Mouse (Mus musculus) neural tube, embryonic 10.5 days (tissue): Measurements from ENCODE around the gene Mad2l1bp.

ENCODE experiments used
- DNase-seq: peaks from one replicate; pipeline ENCODE4 v3.0.0-alpha.2; 2017; ENCODE audit warnings: low spot score; ENCODE audit errors: extremely low spot score

Gene Mad2l1bp

DNA sequence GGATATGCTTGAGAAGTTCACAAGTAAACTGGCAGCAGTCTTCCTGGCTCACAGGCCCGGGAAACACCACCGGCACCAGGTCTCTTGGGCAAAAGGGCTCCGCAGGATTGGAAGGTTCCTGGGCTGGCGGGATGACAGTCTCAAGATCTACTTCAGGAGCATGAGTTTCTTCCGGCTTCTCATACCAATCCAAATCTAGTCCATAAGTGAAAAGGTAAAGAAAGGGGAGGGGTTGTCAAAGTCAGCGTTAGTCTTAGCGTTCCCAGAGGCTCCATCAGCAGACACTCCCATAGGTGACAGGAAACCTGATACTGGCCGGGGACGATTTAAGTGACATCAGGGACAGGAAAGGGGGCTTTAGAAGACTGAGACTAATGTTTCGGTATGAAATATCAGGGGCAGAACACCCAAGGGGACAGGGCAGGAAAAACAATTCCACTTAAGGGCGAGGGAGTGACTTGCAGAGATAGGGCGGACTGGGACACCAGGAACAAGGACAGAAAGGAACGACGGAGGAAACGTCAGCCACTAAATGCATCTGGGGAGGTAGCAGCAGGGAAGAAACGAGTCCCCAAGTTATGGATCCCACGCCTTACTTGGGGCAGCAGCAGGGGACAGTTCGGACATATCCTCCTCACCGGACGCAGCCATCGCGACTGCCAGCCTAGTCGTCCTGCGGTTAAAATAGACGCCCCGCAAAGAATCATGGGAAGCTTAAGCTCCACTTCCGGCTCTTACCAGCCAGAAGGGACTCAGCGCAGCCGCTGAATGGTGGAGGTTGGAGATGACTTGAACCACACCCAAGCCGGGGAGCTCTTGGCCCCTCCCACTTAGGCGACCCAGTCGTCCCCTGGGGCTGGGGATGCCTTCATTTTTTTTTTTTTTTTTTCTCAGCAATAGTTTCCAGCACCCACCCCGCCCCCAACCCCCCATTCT is at the start of gene Mad2l1bp:
Mad2l1bp (minus strand) TSS at position 707 of the 936 bp plus-strand sequence.
- peak; percentile 79 for DNase-seq

- DNase-seq: no peak
Measured at GRCm38 (mm10) chr17:46203078-46203477, 49.7 kb upstream of the Mad2l1bp start.

- peak; percentile 95 for DNase-seq
Measured at GRCm38 (mm10) chr17:46202421-46203071, 49.2 kb upstream of the Mad2l1bp start, which contains the start of the genes Polh and Xpo5. Polh (minus strand) TSS chr17:46202645. Xpo5 (plus strand) TSS chr17:46202782.

GRCm38 (mm10) chr17:46201151-46201550 is 47.8 kb upstream of the Mad2l1bp start:
- DNase-seq: no peak

GRCm38 (mm10) chr17:46188829-46189228 is 35.5 kb upstream of the Mad2l1bp start:
- DNase-seq: no peak

DNA sequence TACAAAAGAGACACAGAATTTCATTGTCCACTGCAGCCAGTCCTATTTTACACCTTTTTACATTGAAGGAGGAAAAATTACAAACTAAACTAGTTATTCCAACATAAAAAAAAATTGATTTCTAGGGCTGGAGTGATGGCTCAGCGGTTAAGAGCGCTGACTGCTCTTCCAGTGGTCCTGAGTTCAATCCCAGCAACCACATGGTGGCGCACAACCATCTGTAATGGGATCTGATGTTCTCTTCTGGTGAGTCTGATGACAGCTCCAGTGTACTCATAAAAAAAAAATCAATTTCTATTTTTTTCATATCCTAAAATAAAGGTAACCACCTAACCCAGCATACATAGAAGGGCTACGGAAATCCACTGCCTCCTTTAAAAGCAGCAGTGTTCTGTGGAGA is 28.9 kb upstream of the Mad2l1bp start:
- no peak for DNase-seq

GRCm38 (mm10) chr17:46170538-46170937 is 17.2 kb upstream of the Mad2l1bp start:
- DNase-seq: no peak

GRCm38 (mm10) chr17:46168768-46169167 is 15.4 kb upstream of the Mad2l1bp start:
- no peak for DNase-seq

GRCm38 (mm10) chr17:46168318-46168717 is 15.0 kb upstream of the Mad2l1bp start:
- no peak for DNase-seq

DNA sequence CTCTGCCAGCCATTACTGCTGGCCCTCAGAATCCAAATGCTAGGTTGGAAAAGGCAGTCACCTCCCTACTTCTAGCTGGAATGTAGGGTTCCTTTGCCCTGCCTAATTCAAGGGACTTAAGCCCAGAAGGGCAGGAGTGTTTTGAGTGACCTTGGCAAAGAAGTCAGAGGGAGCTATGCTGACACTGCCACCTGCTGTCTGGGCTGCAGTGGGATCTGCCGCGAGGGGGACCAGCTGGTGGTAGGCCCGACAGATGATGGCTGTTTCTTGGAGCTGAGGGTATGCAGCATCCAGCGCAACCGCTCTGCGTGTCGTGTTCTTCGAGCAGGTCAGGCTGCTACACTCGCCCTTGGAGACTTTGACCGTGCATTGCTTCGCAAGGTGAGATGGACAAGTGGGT is 13.7 kb upstream of the Mad2l1bp start:
- no peak for DNase-seq

- no peak for DNase-seq
Measured at GRCm38 (mm10) chr17:46166270-46166669, 12.9 kb upstream of the Mad2l1bp start.

- DNase-seq: no peak
Measured at GRCm38 (mm10) chr17:46165460-46165859, 12.1 kb upstream of the Mad2l1bp start.

- no peak for DNase-seq
Measured at GRCm38 (mm10) chr17:46164791-46165190, 11.4 kb upstream of the Mad2l1bp start.

- no peak for DNase-seq
Measured at GRCm38 (mm10) chr17:46164301-46164700, 10.9 kb upstream of the Mad2l1bp start.

DNA sequence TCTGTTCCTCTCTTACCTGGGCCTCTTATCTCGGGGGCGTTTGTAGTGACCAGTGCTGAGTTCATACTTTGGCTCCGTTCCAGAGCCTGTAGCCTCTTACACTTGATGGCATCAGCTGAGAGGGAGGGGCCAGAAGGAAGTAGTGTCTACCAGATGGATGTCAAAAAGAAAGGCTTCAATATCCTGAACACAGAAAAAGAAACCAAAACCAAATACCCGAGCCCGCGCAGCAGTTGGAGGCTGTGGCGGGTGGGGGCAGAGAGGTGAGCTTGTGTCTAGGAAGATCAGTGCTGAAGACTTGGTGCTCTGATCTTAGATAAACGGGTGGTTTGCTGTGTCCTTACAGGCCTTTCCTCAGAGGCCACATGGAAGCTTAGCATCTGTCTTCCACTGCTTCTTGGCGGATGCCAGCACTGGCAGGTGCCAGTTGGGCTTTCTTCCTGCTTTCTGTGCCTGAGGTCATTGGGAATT is 9.6 kb upstream of the Mad2l1bp start:
- no peak for DNase-seq

DNA sequence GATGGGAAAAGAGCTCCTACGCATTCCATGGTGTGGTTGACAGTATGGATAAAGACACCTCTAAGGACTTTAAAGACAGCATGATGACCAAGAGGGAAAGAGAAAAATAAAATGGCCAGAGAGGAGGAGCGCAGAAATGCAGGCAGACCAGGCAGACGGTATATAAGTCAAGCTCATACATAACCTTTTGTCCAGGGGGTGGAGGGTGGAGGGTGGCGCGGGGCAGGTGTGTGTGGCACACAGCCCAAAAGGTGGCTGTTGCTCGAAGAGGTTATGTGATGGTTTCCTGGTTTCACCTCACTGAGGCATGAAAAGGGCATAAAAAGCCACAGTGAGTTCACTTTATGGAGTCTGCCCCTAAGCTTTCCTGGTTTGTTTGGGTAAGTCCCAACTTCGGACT is 9.2 kb upstream of the Mad2l1bp start:
- DNase-seq: no peak

DNA sequence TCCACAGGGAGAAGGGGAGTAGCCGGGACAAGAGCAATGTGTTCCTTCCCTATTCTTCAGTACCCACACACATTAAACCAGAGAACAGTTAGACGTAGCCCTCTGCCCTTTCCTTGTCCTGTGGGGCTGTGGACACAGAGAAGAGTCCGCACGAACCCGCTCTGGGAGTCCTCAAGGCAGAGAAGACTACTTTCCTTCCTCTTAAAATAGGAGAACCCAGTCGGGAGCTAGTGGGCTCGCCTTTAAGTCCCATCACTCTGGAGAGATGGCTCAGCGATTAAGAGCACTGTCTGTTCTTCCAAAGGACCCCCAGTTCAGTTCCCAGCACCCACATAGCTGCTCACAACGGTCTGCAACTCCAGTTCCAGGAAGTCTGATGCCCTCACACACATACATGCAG is 8.4 kb upstream of the Mad2l1bp start:
- no peak for DNase-seq

- DNase-seq: no peak
Measured at GRCm38 (mm10) chr17:46161179-46161578, 7.8 kb upstream of the Mad2l1bp start.

- DNase-seq: peak; percentile 91
Measured at GRCm38 (mm10) chr17:46160686-46161085, 7.3 kb upstream of the Mad2l1bp start, which contains the start of gene Gtpbp2. Gtpbp2 (plus strand) TSS chr17:46161032.

GRCm38 (mm10) chr17:46160090-46160662 is 6.8 kb upstream of the Mad2l1bp start:
- peak; percentile 82 for DNase-seq

- DNase-seq: no peak
Measured at GRCm38 (mm10) chr17:46159236-46159635, 5.9 kb upstream of the Mad2l1bp start.

- no peak for DNase-seq
Measured at GRCm38 (mm10) chr17:46157131-46157530, 3.8 kb upstream of the Mad2l1bp start.
